Mouse (Mus musculus) midbrain, postnatal 0 days (tissue): Measurements from ENCODE around the gene Syvn1. TPM values are rescaled to one million over a fixed set of nuclear protein-coding genes. Genes with fewer than 3 reads are reported as not detected.

Experiments
- ATAC-seq: fragments of 200-750 bp; cut with Nextera tagmentation; 2 replicates; pipeline ENCODE4 v1.8.0; 2017; ENCODE audit warnings: moderate number of reproducible peaks, mild to moderate bottlenecking, moderate TSS enrichment, moderate library complexity; ENCODE audit not compliant: low FRiP score
- DNase-seq: peaks from one replicate; pipeline ENCODE4 v3.0.0-alpha.2; 2015; ENCODE audit warnings: low spot score
- H3K27ac ChIP-seq: fragments of 300-500 bp; sonication (generic); 2 replicates; pipeline ENCODE4 v1.5.1; 2014; ENCODE audit warnings: low read depth, mild to moderate bottlenecking, low read length, mixed read lengths
- H3K27me3 ChIP-seq: fragments of 300-500 bp; sonication (generic); 2 replicates; pipeline ENCODE4 v1.6.1; 2014; ENCODE audit warnings: low read length, control low read depth, mixed read lengths; ENCODE audit not compliant: insufficient read depth
- H3K36me3 ChIP-seq: fragments of 300-500 bp; sonication (generic); 2 replicates; pipeline ENCODE4 v1.6.1; 2014; ENCODE audit warnings: low read length, control low read depth, mixed read lengths; ENCODE audit not compliant: insufficient read depth
- H3K4me1 ChIP-seq: fragments of 300-500 bp; sonication (generic); 2 replicates; pipeline ENCODE4 v1.6.1; 2014; ENCODE audit warnings: mild to moderate bottlenecking, control low read depth, antibody characterized with exemption, low read length, mixed read lengths; ENCODE audit not compliant: insufficient read depth
- H3K4me2 ChIP-seq: fragments of 300-500 bp; sonication (generic); 2 replicates; pipeline ENCODE4 v1.6.1; 2014; ENCODE audit warnings: low read depth, mild to moderate bottlenecking, low read length, mixed read lengths; ENCODE audit not compliant: poor library complexity, severe bottlenecking
- H3K4me3 ChIP-seq: fragments of 300-500 bp; sonication (generic); 2 replicates; pipeline ENCODE4 v1.5.1; 2014; ENCODE audit warnings: low read depth, mild to moderate bottlenecking, low read length, moderate library complexity
- H3K9ac ChIP-seq: fragments of 300-500 bp; sonication (generic); replicated peaks from 2 replicates; pipeline ENCODE4 v1.6.1; 2014; ENCODE audit warnings: mild to moderate bottlenecking, low read length, moderate library complexity, mixed read lengths; ENCODE audit not compliant: poor library complexity, severe bottlenecking
- H3K9me3 ChIP-seq: fragments of 300-500 bp; sonication (generic); 2 replicates; pipeline ENCODE4 v1.6.1; 2016; ENCODE audit warnings: low read length, control low read depth
- CTCF ChIP-seq: IDR thresholded peaks from 2 replicates; pipeline ENCODE4 v1.5.1; 2016; ENCODE audit warnings: antibody characterized with exemption, mild to moderate bottlenecking
- WGBS: fragments of 180-500 bp; shearing (Covaris S2); extraction: QIAGEN DNeasy Blood & Tissue Kit; methylation state at CpG from one replicate; pipeline ENCODE4 v1.1.7; 2014; 5-methylcytosine and 5-hydroxymethylcytosine counted together
- polyA plus RNA-seq: library from polyadenylated mRNA; unstranded; fragments of >200 nt; fragmentation: Nextera tagmentation; extraction: Ambion mirVana; gene quantifications from 2 replicates; pipeline ENCODE4 v1.2.1, GENCODE M21; 2015
- total RNA-seq: library from RNA; depleted of rRNA; stranded (reverse); fragments of >200 nt; gene quantifications from 2 replicates; pipeline ENCODE4 v1.2.3, GENCODE M21; 2014

The Syvn1 gene
- total and polyA plus RNA-seq, 2 experiments from 2014 or later: 34.8 to 36.3 TPM

- Histone ChIP-seq H3K4me2 (peak overlapping the region; percentile 97), H3K9ac (peak overlapping the region; percentile 80), H3K27ac (peak overlapping the region; percentile 97), H3K4me3 (peak overlapping the region; percentile 65), H3K4me1 (peaks cover 10% of the 10 kb centered on the region), H3K27me3 (no peaks in the 10 kb centered on the region), H3K9me3 (no peaks in the 10 kb centered on the region), H3K36me3 (peaks cover 26% of the 10 kb centered on the region)
- ATAC-seq (peak; percentile 17), DNase-seq (peak; percentile 65)
- TF ChIP-seq CTCF: peak; percentile 55
- WGBS: 16% methylated on average over 20 of the region's 20 CpGs
These were observed 746 bp upstream of the Syvn1 start for GRCm38 (mm10) chr19:6045366-6046293.

GRCm38 (mm10) chr19:6047154-6047898 is 950 bp downstream of the Syvn1 start:
- Histone ChIP-seq H3K27ac (peak overlapping the region; percentile 97), H3K27me3 (no peaks in the 10 kb centered on the region), H3K9ac (peak overlapping the region; percentile 80), H3K4me3 (peak overlapping the region; percentile 65), H3K36me3 (peaks cover 43% of the 10 kb centered on the region), H3K4me2 (peak overlapping the region; percentile 97), H3K9me3 (no peaks in the 10 kb centered on the region), H3K4me1 (peaks cover 10% of the 10 kb centered on the region)
- TF ChIP-seq CTCF: 0 out of 2 replicates have a peak, but pooled peaks have one; percentile 7
- peak; percentile 12; the same call in 1 of the 2 replicates for ATAC-seq
- 2% methylated on average over 42 of the region's 44 CpGs for WGBS
- DNase-seq: no peak

GRCm38 (mm10) chr19:6047899-6048166 is 1.5 kb downstream of the Syvn1 start:
- Histone ChIP-seq H3K36me3 (peaks cover 48% of the 10 kb centered on the region), H3K27me3 (no peaks in the 10 kb centered on the region), H3K4me2 (peak overlapping the region; percentile 97), H3K9me3 (no peaks in the 10 kb centered on the region), H3K4me3 (peak overlapping the region; percentile 65), H3K9ac (peak overlapping the region; percentile 80; the same call in 1 of the 2 replicates), H3K4me1 (peaks cover 10% of the 10 kb centered on the region), H3K27ac (no peak overlapping the region)
- 86% methylated on average over 8 of the region's 8 CpGs for WGBS
- ATAC-seq (no peak), DNase-seq (no peak)
- TF ChIP-seq CTCF: no peak

- Histone ChIP-seq H3K4me3 (no peak overlapping the region), H3K4me2 (no peak overlapping the region), H3K4me1 (peaks cover 10% of the 10 kb centered on the region), H3K9ac (no peak overlapping the region), H3K27ac (no peak overlapping the region), H3K27me3 (no peaks in the 10 kb centered on the region), H3K9me3 (no peaks in the 10 kb centered on the region), H3K36me3 (peaks cover 56% of the 10 kb centered on the region)
- ATAC-seq (no peak), DNase-seq (no peak)
- WGBS: 86% methylated on average over 11 of the region's 11 CpGs
- TF ChIP-seq CTCF: no peak
These were observed 2.5 kb downstream of the Syvn1 start for GRCm38 (mm10) chr19:6048681-6049410.

GRCm38 (mm10) chr19:6052516-6052915 is 6.1 kb downstream of the Syvn1 start:
- H3K9ac ChIP-seq: no peak overlapping the region
- DNase-seq (no peak), ATAC-seq (no peak)
- H3K4me1 ChIP-seq: 0 out of 2 replicates have a peak, but pooled peaks cover 7% of the 10 kb centered on the region
- TF ChIP-seq CTCF: no peak
- H3K9me3 ChIP-seq: no peaks in the 10 kb centered on the region
- H3K27ac ChIP-seq: no peak overlapping the region
- no peak overlapping the region for H3K4me2 ChIP-seq
- no peaks in the 10 kb centered on the region for H3K27me3 ChIP-seq
- 86% methylated on average over 7 of the region's 7 CpGs for WGBS
- peaks cover 61% of the 10 kb centered on the region for H3K36me3 ChIP-seq
- no peak overlapping the region for H3K4me3 ChIP-seq
